Mouse (Mus musculus) MEL (cell line): ENCODE results near the gene Slit2. TPM values are rescaled to one million over a fixed set of nuclear protein-coding genes. Genes with fewer than 3 reads are reported as not detected.

ENCODE experiments used
- DNase-seq: peaks from one replicate; pipeline ENCODE4 v3.0.0; 2011; ENCODE audit warnings: low read depth, low spot score
- H3K27ac ChIP-seq: 2 replicates; pipeline ENCODE4 v1.5.1; 2012; ENCODE audit warnings: low read depth, mild to moderate bottlenecking, control low read depth, low read length, moderate library complexity; ENCODE audit not compliant: control insufficient read depth
- H3K27me3 ChIP-seq, 2 experiments: fragments of 150-350 bp in 1 of 2; sonication (generic) in 1 of 2; 2 replicates each; pipeline ENCODE4 v1.6.1; 2012; ENCODE audit warnings: low read length in 2 of 2, mild to moderate bottlenecking in 2 of 2, improper control_type of control experiment in 1 of 2, moderate library complexity in 1 of 2; ENCODE audit not compliant: insufficient read depth in 2 of 2, control insufficient read depth in 1 of 2
- H3K36me3 ChIP-seq, 2 experiments: 2 replicates each; pipeline ENCODE4 v1.6.1; 2012 to 2014; ENCODE audit warnings: low read length in 2 of 2, improper control_type of control experiment in 1 of 2, inconsistent platforms in 1 of 2, mild to moderate bottlenecking in 1 of 2; ENCODE audit not compliant: insufficient read depth in 2 of 2, control insufficient read depth in 1 of 2
- H3K4me1 ChIP-seq, 2 experiments: fragments of 150-350 bp in 1 of 2; sonication (generic) in 1 of 2; 2 replicates each; pipeline ENCODE4 v1.6.1; 2012; ENCODE audit warnings: low read length in 2 of 2, improper control_type of control experiment in 1 of 2, mild to moderate bottlenecking in 1 of 2; ENCODE audit not compliant: insufficient read depth in 2 of 2, control insufficient read depth in 1 of 2
- H3K4me3 ChIP-seq, 2 experiments: fragments of 150-350 bp in 1 of 2; sonication (generic) in 1 of 2; 2 replicates each; pipeline ENCODE4 v1.5.1; 2012; ENCODE audit warnings: low read depth in 2 of 2, low read length in 2 of 2, mild to moderate bottlenecking in 2 of 2, moderate library complexity in 2 of 2, control low read depth in 1 of 2, improper control_type of control experiment in 1 of 2; ENCODE audit not compliant: control insufficient read depth in 1 of 2, insufficient read depth in 1 of 2
- H3K79me2 ChIP-seq: 2 replicates; pipeline ENCODE4 v1.6.1; 2012; ENCODE audit warnings: mild to moderate bottlenecking, low read length, moderate library complexity; ENCODE audit not compliant: control insufficient read depth, poor library complexity, insufficient read depth
- H3K9ac ChIP-seq: 2 replicates; pipeline ENCODE4 v1.6.1; 2012; ENCODE audit warnings: low read depth, mild to moderate bottlenecking, control low read depth, low read length, moderate library complexity; ENCODE audit not compliant: control insufficient read depth, poor library complexity, severe bottlenecking
- H3K9me3 ChIP-seq: fragments of 150-350 bp; sonication (generic); replicated peaks from 2 replicates; pipeline ENCODE4 v1.6.1; 2012; ENCODE audit warnings: mild to moderate bottlenecking, low read length, improper control_type of control experiment, moderate library complexity; ENCODE audit not compliant: insufficient read depth
- CHD2 ChIP-seq: IDR thresholded peaks from 2 replicates; pipeline ENCODE4 v1.6.1; 2011; ENCODE audit warnings: low read length, improper control_type of control experiment
- CTCF ChIP-seq, 3 experiments: IDR thresholded peaks in 2 of 3; conservative IDR thresholded peaks in 1 of 3; 2 replicates each; pipeline ENCODE4 v1.5.1; 2011 to 2012; ENCODE audit warnings: low read length in 3 of 3, low read depth in 2 of 3, mild to moderate bottlenecking in 2 of 3, improper control_type of control experiment in 1 of 3, inconsistent platforms in 1 of 3, mixed read lengths in 1 of 3, moderate library complexity in 1 of 3; ENCODE audit not compliant: control insufficient read depth in 1 of 3, insufficient read depth in 1 of 3, poor library complexity in 1 of 3, severe bottlenecking in 1 of 3
- E2F4 ChIP-seq: IDR thresholded peaks from 2 replicates; pipeline ENCODE4 v1.6.1; 2011; ENCODE audit warnings: low read depth, low read length, improper control_type of control experiment, borderline replicate concordance
- ELF1 ChIP-seq: IDR thresholded peaks from 2 replicates; pipeline ENCODE4 v1.6.1; 2014; ENCODE audit warnings: low read depth, mild to moderate bottlenecking, inconsistent platforms, low read length, improper control_type of control experiment, moderate library complexity
- EP300 ChIP-seq, 2 experiments: IDR thresholded peaks; 2 replicates each; pipeline ENCODE4 v1.6.1; 2011; ENCODE audit warnings: improper control_type of control experiment in 2 of 2, low read length in 2 of 2, low read depth in 1 of 2, mild to moderate bottlenecking in 1 of 2
- GABPA ChIP-seq: IDR thresholded peaks from 2 replicates; pipeline ENCODE4 v1.6.1; 2012; ENCODE audit warnings: low read depth, mild to moderate bottlenecking, inconsistent platforms, low read length, improper control_type of control experiment, moderate library complexity
- GATA1 ChIP-seq: IDR thresholded peaks from 2 replicates; pipeline ENCODE4 v1.6.1; 2011; ENCODE audit warnings: low read depth, low read length, improper control_type of control experiment
- JUND ChIP-seq: IDR thresholded peaks from 2 replicates; pipeline ENCODE4 v1.6.1; 2011; ENCODE audit warnings: low read depth, mild to moderate bottlenecking, improper control_type of control experiment, low read length
- MAFK ChIP-seq: IDR thresholded peaks from 2 replicates; pipeline ENCODE4 v1.6.1; 2011; ENCODE audit warnings: low read depth, mild to moderate bottlenecking, low read length, improper control_type of control experiment, borderline replicate concordance
- MAX ChIP-seq: IDR thresholded peaks from 2 replicates; pipeline ENCODE4 v1.6.1; 2011; ENCODE audit warnings: low read length, improper control_type of control experiment
- MEF2A ChIP-seq: IDR thresholded peaks from 2 replicates; pipeline ENCODE4 v1.6.1; 2014; ENCODE audit warnings: low read depth, mild to moderate bottlenecking, inconsistent platforms, low read length, improper control_type of control experiment; ENCODE audit not compliant: poor library complexity, insufficient replicate concordance, severe bottlenecking; ENCODE audit errors: extremely low read depth
- MXI1 ChIP-seq: IDR thresholded peaks from 2 replicates; pipeline ENCODE4 v1.6.1; 2011; ENCODE audit warnings: mild to moderate bottlenecking, low read depth, low read length, improper control_type of control experiment
- MYB ChIP-seq: IDR thresholded peaks from 2 replicates; pipeline ENCODE4 v1.6.1; 2011; ENCODE audit warnings: mild to moderate bottlenecking, low read depth, low read length, improper control_type of control experiment
- MYC ChIP-seq: IDR thresholded peaks from 2 replicates; pipeline ENCODE4 v1.6.1; 2011; ENCODE audit warnings: low read depth, mild to moderate bottlenecking, low read length, improper control_type of control experiment, moderate library complexity
- NRF1 ChIP-seq: IDR thresholded peaks from 2 replicates; pipeline ENCODE4 v1.6.1; 2014; ENCODE audit warnings: low read depth, mild to moderate bottlenecking, inconsistent platforms, low read length, improper control_type of control experiment, moderate library complexity; ENCODE audit not compliant: poor library complexity, insufficient read depth, severe bottlenecking
- POLR2AphosphoS2 ChIP-seq: IDR thresholded peaks from 2 replicates; pipeline ENCODE4 v1.6.1; 2011; ENCODE audit warnings: low read length, improper control_type of control experiment
- POLR2AphosphoS5 ChIP-seq: IDR thresholded peaks from 2 replicates; pipeline ENCODE4 v1.6.1; 2012; ENCODE audit warnings: low read depth, borderline replicate concordance, mild to moderate bottlenecking, inconsistent platforms, low read length, moderate library complexity, mixed read lengths
- RAD21 ChIP-seq: IDR thresholded peaks from 2 replicates; pipeline ENCODE4 v1.6.1; 2011; ENCODE audit warnings: mild to moderate bottlenecking, low read depth, low read length, improper control_type of control experiment
- RCOR1 ChIP-seq: IDR thresholded peaks from 2 replicates; pipeline ENCODE4 v1.6.1; 2012; ENCODE audit warnings: low read depth, mild to moderate bottlenecking, inconsistent platforms, low read length, improper control_type of control experiment
- SIN3A ChIP-seq: IDR thresholded peaks from 2 replicates; pipeline ENCODE4 v1.6.1; 2012; ENCODE audit warnings: low read length, improper control_type of control experiment, inconsistent platforms
- SMC3 ChIP-seq: IDR thresholded peaks from 2 replicates; pipeline ENCODE4 v1.6.1; 2011; ENCODE audit warnings: low read depth, low read length, improper control_type of control experiment
- TBP ChIP-seq: IDR thresholded peaks from 2 replicates; pipeline ENCODE4 v1.8.0; 2011; ENCODE audit warnings: low read depth, low read length, improper control_type of control experiment
- TCF12 ChIP-seq: IDR thresholded peaks from 2 replicates; pipeline ENCODE4 v1.6.1; 2014; ENCODE audit warnings: low read depth, mild to moderate bottlenecking, inconsistent platforms, low read length, improper control_type of control experiment, moderate library complexity
- UBTF ChIP-seq: IDR thresholded peaks from 2 replicates; pipeline ENCODE4 v1.6.1; 2012; ENCODE audit warnings: low read depth, mild to moderate bottlenecking, inconsistent platforms, low read length, improper control_type of control experiment, moderate library complexity, borderline replicate concordance; ENCODE audit not compliant: insufficient read depth
- USF1 ChIP-seq: IDR thresholded peaks from 2 replicates; pipeline ENCODE4 v1.6.1; 2014; ENCODE audit warnings: low read depth, mild to moderate bottlenecking, inconsistent platforms, low read length, improper control_type of control experiment, moderate library complexity
- ZKSCAN1 ChIP-seq: IDR thresholded peaks from 2 replicates; pipeline ENCODE4 v1.6.1; 2012; ENCODE audit warnings: low read depth, mild to moderate bottlenecking, inconsistent platforms, low read length, improper control_type of control experiment, moderate library complexity
- ZNF384 ChIP-seq: IDR thresholded peaks from 2 replicates; pipeline ENCODE4 v1.6.1; 2012; ENCODE audit warnings: low read depth, mild to moderate bottlenecking, inconsistent platforms, low read length, improper control_type of control experiment
- polyA plus RNA-seq, 2 experiments: library from polyadenylated mRNA; stranded (reverse) in 1 of 2; unstranded in 1 of 2; fragments of >175 nt in 1 of 2; fragments of >200 nt in 1 of 2; gene quantifications; 2 replicates each; pipeline versions ENCODE4 v1.2.1 to v1.2.4; 2012; ENCODE audit warnings: low replicate concordance in 2 of 2, low read depth in 1 of 2; ENCODE audit not compliant: insufficient read length in 2 of 2, insufficient read depth in 1 of 2, missing spikeins in 1 of 2
- total RNA-seq: library from RNA; depleted of rRNA; stranded (reverse); fragments of 300-350 nt; gene quantifications from 2 replicates; pipeline ENCODE4 v1.2.3, GENCODE M21; 2012

Slit2 gene
- total and polyA plus RNA-seq, 3 experiments: not detected

DNA sequence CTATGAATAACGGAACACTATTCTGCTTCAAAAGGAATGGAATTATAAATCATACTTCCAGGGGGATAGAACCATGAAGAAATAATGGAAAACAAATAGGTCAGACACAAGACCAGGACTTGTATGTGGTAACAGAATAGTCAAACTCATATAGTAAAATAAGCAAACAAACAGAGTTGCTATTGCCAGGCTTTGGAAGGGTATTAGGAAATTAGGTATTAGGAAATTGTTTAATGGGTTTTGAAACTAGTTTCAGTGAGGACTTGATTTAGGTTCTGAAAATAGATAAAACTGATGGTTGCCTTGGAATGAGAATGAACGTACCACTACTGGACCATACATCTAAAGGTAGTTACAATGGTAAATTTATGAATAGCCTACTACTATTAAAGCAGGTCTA lies 346.8 kb downstream of the Slit2 start:
- Histone ChIP-seq H3K9ac (no peak overlapping the region), H3K79me2 (no peaks in the 10 kb centered on the region), H3K27ac (no peak overlapping the region), H3K9me3 (no peaks in the 10 kb centered on the region), H3K36me3 (no peaks in the 10 kb centered on the region), H3K4me1 (no peaks in the 10 kb centered on the region), H3K4me3 (no peak overlapping the region), H3K27me3 (no peaks in the 10 kb centered on the region)
- no peak for TF ChIP-seq CHD2
- no peak for TF ChIP-seq RCOR1
- TF ChIP-seq JUND: no peak
- no peak for TF ChIP-seq MYB
- no peak for TF ChIP-seq MAX
- no peak for TF ChIP-seq MXI1
- no peak for TF ChIP-seq POLR2AphosphoS2
- TF ChIP-seq MEF2A: no peak
- TF ChIP-seq TCF12: no peak
- no peak for TF ChIP-seq RAD21
- TF ChIP-seq MYC: no peak
- no peak for TF ChIP-seq ZNF384
- TF ChIP-seq ZKSCAN1: no peak
- TF ChIP-seq E2F4: no peak
- TF ChIP-seq NRF1: no peak
- TF ChIP-seq USF1: no peak
- TF ChIP-seq ELF1: no peak
- no peak for TF ChIP-seq POLR2AphosphoS5
- TF ChIP-seq EP300 (IDR thresholded peaks at IDR 0.05; ENCODE audit: low read depth in 1 of 2, low read length in 2 of 2): no peak
- no peak for DNase-seq

DNA sequence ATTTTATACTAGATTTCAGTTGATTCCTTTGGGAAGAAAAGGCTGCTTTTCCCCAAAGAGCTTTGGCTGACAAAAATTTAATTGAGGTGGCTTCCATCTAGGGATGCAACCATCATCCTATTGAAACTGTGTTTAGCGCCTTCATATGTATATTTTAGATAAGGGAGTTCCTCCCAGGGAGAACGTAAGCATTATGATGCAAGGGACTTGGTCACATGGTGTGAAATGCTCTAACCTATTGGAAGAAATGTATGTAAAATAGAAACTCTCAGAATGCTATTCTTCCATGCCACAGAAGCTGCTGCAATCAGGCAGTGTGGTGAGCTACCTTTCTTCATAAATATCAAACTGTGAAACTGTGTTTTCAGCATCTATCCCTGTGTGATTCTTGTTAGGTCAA lies 347.9 kb downstream of the Slit2 start:
- Histone ChIP-seq H3K27ac (no peak overlapping the region), H3K79me2 (no peaks in the 10 kb centered on the region), H3K27me3 (no peaks in the 10 kb centered on the region), H3K4me1 (no peaks in the 10 kb centered on the region), H3K36me3 (no peaks in the 10 kb centered on the region), H3K9ac (no peak overlapping the region), H3K4me3 (no peak overlapping the region), H3K9me3 (no peaks in the 10 kb centered on the region)
- DNase-seq: no peak
- TF ChIP-seq ELF1: no peak
- no peak for TF ChIP-seq CTCF (IDR thresholded peaks at IDR 0.05 in 2 of 3, conservative IDR thresholded peaks at IDR 0.05 in 1 of 3; ENCODE audit: control insufficient read depth in 1 of 3, insufficient read depth in 1 of 3, low read depth in 2 of 3, low read length in 3 of 3, poor library complexity in 1 of 3, severe bottlenecking in 1 of 3)
- no peak for TF ChIP-seq UBTF
- TF ChIP-seq MEF2A: no peak
- no peak for TF ChIP-seq ZNF384
- no peak for TF ChIP-seq E2F4
- TF ChIP-seq EP300 (IDR thresholded peaks at IDR 0.05; ENCODE audit: low read depth in 1 of 2, low read length in 2 of 2): no peak
- TF ChIP-seq MAFK: no peak
- TF ChIP-seq NRF1: no peak
- no peak for TF ChIP-seq SIN3A
- no peak for TF ChIP-seq GABPA
- TF ChIP-seq GATA1: no peak
- TF ChIP-seq TBP: no peak
- no peak for TF ChIP-seq SMC3
